Mouse (Mus musculus) heart, adult 2 months (tissue): Measurements from ENCODE around the gene Ankdd1a. TPM values are rescaled to one million over a fixed set of nuclear protein-coding genes. Genes with fewer than 3 reads are reported as not detected.
A peak's percentile ranks its signal among the peaks of the same experiment; 100 is the strongest.

Source experiments
- DNase-seq, 2 experiments: peaks; one replicate each; pipeline ENCODE4 v3.0.0; 2021
- H3K27ac ChIP-seq: fragments of 200-600 bp; 2 replicates; pipeline ENCODE4 v1.8.1; 2022
- H3K27me3 ChIP-seq: fragments of 200-500 bp; 2 replicates; pipeline ENCODE4 v1.6.1; 2012; ENCODE audit warnings: mild to moderate bottlenecking, low read length, inconsistent platforms, mixed read lengths; ENCODE audit not compliant: control insufficient read depth, insufficient read depth
- H3K36me3 ChIP-seq: fragments of 200-500 bp; 2 replicates; pipeline ENCODE4 v1.6.1; 2012; ENCODE audit warnings: low read length, inconsistent platforms; ENCODE audit not compliant: control insufficient read depth, insufficient read depth
- H3K4me1 ChIP-seq: fragments of 200-500 bp; 2 replicates; pipeline ENCODE4 v1.6.1; 2011; ENCODE audit warnings: low read length; ENCODE audit not compliant: control insufficient read depth, insufficient read depth
- H3K4me3 ChIP-seq: fragments of 200-600 bp; 2 replicates; pipeline ENCODE4 v1.8.1; 2022
- H3K79me2 ChIP-seq: fragments of 200-500 bp; replicated peaks from 2 replicates; pipeline ENCODE4 v1.6.1; 2012; ENCODE audit warnings: mild to moderate bottlenecking, inconsistent platforms, low read length, moderate library complexity, mixed read lengths; ENCODE audit not compliant: control insufficient read depth, insufficient read depth
- H3K9ac ChIP-seq: fragments of 200-500 bp; 2 replicates; pipeline ENCODE4 v1.6.1; 2012; ENCODE audit warnings: low read depth, mild to moderate bottlenecking, control low read depth, inconsistent platforms, low read length, mixed read lengths
- CTCF ChIP-seq: fragments of 200-600 bp; IDR thresholded peaks from 2 replicates; pipeline ENCODE4 v1.8.1; 2022; ENCODE audit warnings: antibody characterized with exemption, mild to moderate bottlenecking, moderate library complexity
- EP300 ChIP-seq: fragments of 200-500 bp; IDR thresholded peaks from 2 replicates; pipeline ENCODE4 v1.6.1; 2011; ENCODE audit warnings: low read depth, low read length, control low read depth; ENCODE audit not compliant: insufficient read depth
- POLR2A ChIP-seq: fragments of 200-500 bp; IDR thresholded peaks from 2 replicates; pipeline ENCODE4 v1.6.1; 2011; ENCODE audit warnings: mild to moderate bottlenecking, low read depth, low read length, control low read depth; ENCODE audit not compliant: insufficient read depth
- WGBS: fragments of 180-500 bp; shearing (Covaris S2); methylation state at CpG from one replicate; pipeline ENCODE4 v1.1.7; 2018; 5-methylcytosine and 5-hydroxymethylcytosine counted together
- intact Hi-C: fragments of 180-260 bp; cut with DNase I; formaldehyde crosslinking; loops from one replicate; pipeline ENCODE4 v1.15.1; 2025
- polyA plus RNA-seq: library from polyadenylated mRNA; depleted of rRNA; stranded (reverse); fragments of >200 nt; gene quantifications from 2 replicates; pipeline ENCODE4 v1.2.3, GENCODE M21; 2012
- total RNA-seq, 2 experiments: library from RNA; stranded (reverse); gene quantifications; 2 replicates each; pipeline ENCODE4 v1.2.3; 2021

Ankdd1a gene
- total and polyA plus RNA-seq, 3 experiments: not detected

DNA sequence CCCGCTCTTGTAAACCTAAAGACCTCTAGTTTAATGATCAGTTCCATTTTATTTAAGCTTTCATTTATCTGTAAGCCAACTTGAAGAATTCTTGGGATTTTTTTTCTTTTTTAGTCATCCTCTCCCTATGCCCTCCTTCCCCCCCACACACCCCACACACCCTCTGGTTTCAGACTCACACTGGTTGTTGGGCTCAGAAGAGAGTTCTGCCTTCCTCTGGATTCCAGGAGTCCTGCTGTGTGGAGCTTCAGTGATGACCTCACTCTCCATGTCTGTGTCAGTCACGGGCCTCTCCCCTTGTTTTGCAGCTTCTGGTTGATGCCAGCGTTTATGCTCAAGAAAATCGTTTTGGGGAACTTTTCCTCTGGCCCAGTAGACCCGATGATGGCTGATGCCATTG, 39.9 kb downstream of the Ankdd1a start:
- no peak for DNase-seq
- TF ChIP-seq POLR2A (no peak), CTCF (no peak), EP300 (no peak)
- no peaks in the 10 kb centered on the region for H3K4me1 ChIP-seq
- 74% methylated on average over 5 of the region's 5 CpGs for WGBS
- H3K79me2 ChIP-seq: no peaks in the 10 kb centered on the region
- H3K9ac ChIP-seq: no peak overlapping the region
- no peak overlapping the region for H3K4me3 ChIP-seq
- no peak overlapping the region for H3K27ac ChIP-seq
- intact Hi-C loops: no loop called here
- no peaks in the 10 kb centered on the region for H3K27me3 ChIP-seq
- H3K36me3 ChIP-seq: no peaks in the 10 kb centered on the region

DNA sequence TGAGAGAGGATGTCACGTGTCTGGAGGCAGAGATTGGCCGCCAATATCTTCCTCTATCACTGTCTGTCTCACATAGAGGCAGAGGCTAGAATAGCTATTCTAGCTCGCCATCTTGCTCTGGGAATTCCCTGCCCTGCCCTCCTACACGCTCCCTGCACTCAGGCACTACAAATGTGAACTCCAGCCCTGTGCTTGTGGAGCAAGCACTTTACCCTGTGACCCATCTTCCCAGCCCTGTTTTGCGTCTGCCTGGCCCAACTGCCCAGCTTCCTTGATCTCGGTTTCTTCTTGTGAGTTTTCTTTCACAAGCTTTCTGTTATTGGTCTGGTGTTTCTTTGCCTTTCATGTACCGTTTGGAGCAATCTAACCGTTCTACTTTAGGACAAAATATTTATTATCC, 40.8 kb downstream of the Ankdd1a start:
- Histone ChIP-seq H3K4me1 (no peaks in the 10 kb centered on the region), H3K36me3 (no peaks in the 10 kb centered on the region), H3K4me3 (no peak overlapping the region), H3K9ac (no peak overlapping the region), H3K27ac (no peak overlapping the region), H3K27me3 (no peaks in the 10 kb centered on the region), H3K79me2 (no peaks in the 10 kb centered on the region)
- TF ChIP-seq CTCF (no peak), POLR2A (no peak), EP300 (no peak)
- intact Hi-C loops: no loop called here
- WGBS: 87% methylated on average over 8 of the region's 8 CpGs
- no peak for DNase-seq

DNA sequence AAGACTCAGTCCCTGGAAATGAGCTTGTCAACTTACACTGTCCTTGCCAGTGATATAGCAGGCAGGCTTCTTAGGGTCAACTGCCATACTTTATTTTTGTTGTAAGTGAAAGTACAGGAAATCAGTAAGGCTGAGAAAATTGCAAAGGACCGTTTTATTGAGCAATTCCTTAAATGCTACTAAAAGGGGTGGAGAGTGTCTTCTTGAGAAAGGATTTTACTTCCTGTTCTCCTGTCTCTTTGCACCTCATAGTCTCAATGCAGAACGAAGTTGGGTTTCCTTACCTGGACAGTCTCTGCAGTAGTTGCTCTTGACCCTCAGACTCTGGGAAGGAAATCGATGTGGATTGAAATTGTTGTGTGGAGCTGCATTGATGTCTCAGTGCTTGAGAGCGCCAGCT, 47.2 kb downstream of the Ankdd1a start:
- no peak for TF ChIP-seq CTCF
- no peak for TF ChIP-seq POLR2A
- no peak for TF ChIP-seq EP300
- 81% methylated on average over 4 of the region's 4 CpGs for WGBS
- H3K27me3 ChIP-seq: no peaks in the 10 kb centered on the region
- no peak overlapping the region for H3K9ac ChIP-seq
- DNase-seq: no peak
- peaks cover 2% of the 10 kb centered on the region for H3K4me1 ChIP-seq
- H3K79me2 ChIP-seq: no peaks in the 10 kb centered on the region
- no peaks in the 10 kb centered on the region for H3K36me3 ChIP-seq
- H3K27ac ChIP-seq: no peak overlapping the region
- intact Hi-C loops: no loop called here
- H3K4me3 ChIP-seq: no peak overlapping the region

DNA sequence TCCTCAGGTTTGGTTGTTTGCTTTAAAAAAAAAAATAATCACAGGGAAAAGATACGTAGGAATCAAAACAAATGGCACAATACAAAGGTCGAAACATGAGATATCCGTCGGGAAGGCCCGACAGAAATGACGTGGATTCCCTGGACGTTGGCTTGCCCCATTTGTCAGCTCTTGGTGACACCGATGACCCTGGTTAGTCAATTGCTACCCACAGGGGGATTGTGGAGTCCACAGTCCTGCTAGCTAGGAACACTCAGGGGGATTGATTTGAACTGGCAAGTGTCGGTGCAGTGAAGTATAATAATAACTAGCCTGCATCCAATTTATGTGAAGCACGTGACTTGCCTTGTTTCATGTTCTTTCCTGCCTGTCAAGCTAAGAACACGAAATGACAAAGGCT, 52.3 kb downstream of the Ankdd1a start:
- Histone ChIP-seq H3K27me3 (no peaks in the 10 kb centered on the region), H3K36me3 (0 out of 2 replicates have a peak, but pooled peaks cover 2% of the 10 kb centered on the region), H3K4me1 (peaks cover 6% of the 10 kb centered on the region), H3K9ac (no peak overlapping the region), H3K4me3 (no peak overlapping the region), H3K79me2 (no peaks in the 10 kb centered on the region), H3K27ac (no peak overlapping the region)
- TF ChIP-seq EP300 (no peak), CTCF (no peak), POLR2A (no peak)
- intact Hi-C loops: no loop called here
- WGBS: 37% methylated on average over 11 of the region's 11 CpGs
- DNase-seq: no peak

DNA sequence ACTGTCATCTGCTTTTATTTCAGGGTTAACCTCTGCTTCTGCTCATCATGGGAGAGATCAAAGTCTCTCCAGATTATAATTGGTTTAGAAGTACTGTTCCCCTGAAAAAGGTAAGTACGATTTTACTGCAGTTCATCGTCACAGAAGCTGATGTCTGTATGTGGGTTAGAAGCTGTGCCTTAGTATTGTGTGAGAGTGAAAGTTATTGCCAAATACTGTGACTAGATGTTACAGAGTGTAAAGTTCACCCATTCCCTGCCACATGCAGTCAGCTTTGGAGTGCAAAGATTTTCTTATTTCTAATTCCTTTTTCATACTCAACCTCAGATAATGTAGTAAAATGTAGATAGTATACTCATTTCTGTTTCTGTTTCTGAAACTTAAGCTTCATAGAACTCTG, 54.8 kb downstream of the Ankdd1a start:
- no peak for DNase-seq
- peaks cover 8% of the 10 kb centered on the region for H3K4me1 ChIP-seq
- H3K9ac ChIP-seq: no peak overlapping the region
- H3K4me3 ChIP-seq: no peak overlapping the region
- H3K27ac ChIP-seq: no peak overlapping the region
- 96% methylated on average over 2 of the region's 2 CpGs for WGBS
- 0 out of 2 replicates have a peak, but pooled peaks cover 2% of the 10 kb centered on the region for H3K36me3 ChIP-seq
- no peak for TF ChIP-seq CTCF
- no peak for TF ChIP-seq POLR2A
- intact Hi-C loops: no loop called here
- no peaks in the 10 kb centered on the region for H3K27me3 ChIP-seq
- H3K79me2 ChIP-seq: no peaks in the 10 kb centered on the region

DNA sequence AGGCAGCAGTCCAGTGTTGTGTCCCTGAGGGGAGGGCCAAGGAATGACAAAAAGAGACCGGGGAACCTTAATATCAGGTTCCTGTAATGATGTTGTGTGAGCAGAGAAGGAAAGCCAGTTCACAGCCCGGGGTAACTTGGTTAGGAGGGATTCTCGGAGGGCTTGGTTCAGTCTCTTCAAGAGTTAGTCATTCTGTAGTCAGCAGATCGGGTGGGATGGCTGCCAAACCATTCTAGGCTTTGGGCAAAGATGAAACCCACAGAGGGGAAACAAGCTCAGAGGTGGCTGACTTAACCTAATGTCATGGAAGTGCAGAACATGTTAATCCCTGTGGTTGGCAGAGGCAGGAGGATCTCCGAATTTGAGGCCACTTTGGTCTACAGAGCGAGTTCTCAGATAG, 55.8 kb downstream of the Ankdd1a start:
- H3K79me2 ChIP-seq: no peaks in the 10 kb centered on the region
- intact Hi-C loops: loop anchor here (5.0 kb wide), 1 partner anchor 118 kb away; the partner anchor contains the start of gene Plekho2
- 0 out of 2 replicates have a peak, but pooled peaks cover 2% of the 10 kb centered on the region for H3K36me3 ChIP-seq
- WGBS: 76% methylated on average over 6 of the region's 6 CpGs
- TF ChIP-seq POLR2A (no peak), CTCF (no peak), EP300 (no peak)
- H3K27ac ChIP-seq: no peak overlapping the region
- peak; percentile 25 to 40 for DNase-seq
- H3K4me1 ChIP-seq: peaks cover 8% of the 10 kb centered on the region
- H3K4me3 ChIP-seq: no peak overlapping the region
- no peak overlapping the region for H3K9ac ChIP-seq
- H3K27me3 ChIP-seq: no peaks in the 10 kb centered on the region

DNA sequence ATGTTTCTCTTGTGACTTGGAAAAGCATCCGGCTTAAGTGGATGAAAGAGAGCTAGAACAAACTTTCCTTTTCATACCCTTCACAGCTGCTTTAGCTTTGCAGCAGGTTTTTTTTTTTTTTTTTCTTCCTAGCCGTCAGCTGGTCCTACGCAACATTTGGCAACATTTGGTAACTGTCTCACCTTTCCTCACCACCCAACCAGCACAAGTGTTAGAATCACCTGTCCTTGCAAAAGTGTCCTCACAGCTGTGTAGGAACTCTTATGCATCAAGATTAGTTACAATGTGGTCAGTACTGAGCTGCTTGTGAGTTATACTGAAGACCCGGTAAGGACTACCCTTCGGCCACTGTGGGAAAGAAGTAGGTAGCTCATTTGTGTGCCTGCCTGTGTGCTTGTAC, 57.4 kb downstream of the Ankdd1a start:
- 82% methylated on average over 5 of the region's 5 CpGs for WGBS
- Histone ChIP-seq H3K4me3 (no peak overlapping the region), H3K27me3 (no peaks in the 10 kb centered on the region), H3K4me1 (peaks cover 4% of the 10 kb centered on the region), H3K79me2 (no peaks in the 10 kb centered on the region), H3K36me3 (no peaks in the 10 kb centered on the region), H3K9ac (no peak overlapping the region), H3K27ac (no peak overlapping the region)
- no peak for TF ChIP-seq CTCF
- no peak for TF ChIP-seq POLR2A
- TF ChIP-seq EP300: no peak
- no peak for DNase-seq
- intact Hi-C loops: loop anchor here (5.0 kb wide), 1 partner anchor 120 kb away; the partner anchor contains the start of gene Plekho2
